Mouse (Mus musculus) cerebellum, adult 18-20 months (tissue): ENCODE measurements around the gene Ovch2.

Experiments used
- DNase-seq, 2 experiments: peaks; one replicate each; pipeline ENCODE4 v3.0.0; 2021

The Ovch2 gene

GRCm38 (mm10) chr7:107742963-107743465 is 58.0 kb downstream of the Ovch2 start:
- DNase-seq: no peak

- no peak for DNase-seq
Observed at GRCm38 (mm10) chr7:107738726-107739125, 62.3 kb downstream of the Ovch2 start.

GRCm38 (mm10) chr7:107733162-107733561 is 67.8 kb downstream of the Ovch2 start:
- DNase-seq: no peak
